Mouse (Mus musculus) heart, postnatal 0 days (tissue): Measurements from ENCODE around the gene Gm28051.
A peak's percentile ranks its signal among the peaks of the same experiment; 100 is the strongest.

Experiments
- CTCF ChIP-seq: IDR thresholded peaks from 2 replicates; pipeline ENCODE4 v1.5.1; 2016; ENCODE audit warnings: antibody characterized with exemption, control low read depth, low read depth
- EP300 ChIP-seq: IDR thresholded peaks from 2 replicates; pipeline ENCODE4 v1.6.1; 2016; ENCODE audit warnings: antibody characterized with exemption, low read depth

DNA sequence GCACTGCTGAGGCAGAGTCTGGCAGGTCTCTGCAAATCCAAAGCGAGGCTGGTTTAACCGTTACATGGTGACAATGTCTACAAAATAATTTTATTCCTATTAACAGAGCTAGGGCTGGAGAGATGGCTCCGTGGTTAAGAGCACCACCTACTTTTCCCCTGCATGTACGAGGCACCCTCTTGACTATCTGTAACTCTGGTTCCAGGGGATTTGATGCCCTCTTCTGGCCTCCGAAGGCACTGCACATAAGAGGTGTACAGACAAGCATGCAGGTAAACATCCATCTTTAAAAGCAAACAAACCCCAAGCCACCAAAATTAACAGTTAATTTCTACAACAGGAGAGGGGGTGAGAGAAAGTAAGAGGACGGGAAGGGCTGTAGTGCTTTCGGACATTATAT is 1.3 kb downstream of the Gm28051 start:
- TF ChIP-seq EP300 = no peak
- TF ChIP-seq CTCF = peak; percentile 25; the same call in 1 of the 2 replicates
